Mouse (Mus musculus): Measurements from ENCODE around the gene Prrt2.

DNA sequence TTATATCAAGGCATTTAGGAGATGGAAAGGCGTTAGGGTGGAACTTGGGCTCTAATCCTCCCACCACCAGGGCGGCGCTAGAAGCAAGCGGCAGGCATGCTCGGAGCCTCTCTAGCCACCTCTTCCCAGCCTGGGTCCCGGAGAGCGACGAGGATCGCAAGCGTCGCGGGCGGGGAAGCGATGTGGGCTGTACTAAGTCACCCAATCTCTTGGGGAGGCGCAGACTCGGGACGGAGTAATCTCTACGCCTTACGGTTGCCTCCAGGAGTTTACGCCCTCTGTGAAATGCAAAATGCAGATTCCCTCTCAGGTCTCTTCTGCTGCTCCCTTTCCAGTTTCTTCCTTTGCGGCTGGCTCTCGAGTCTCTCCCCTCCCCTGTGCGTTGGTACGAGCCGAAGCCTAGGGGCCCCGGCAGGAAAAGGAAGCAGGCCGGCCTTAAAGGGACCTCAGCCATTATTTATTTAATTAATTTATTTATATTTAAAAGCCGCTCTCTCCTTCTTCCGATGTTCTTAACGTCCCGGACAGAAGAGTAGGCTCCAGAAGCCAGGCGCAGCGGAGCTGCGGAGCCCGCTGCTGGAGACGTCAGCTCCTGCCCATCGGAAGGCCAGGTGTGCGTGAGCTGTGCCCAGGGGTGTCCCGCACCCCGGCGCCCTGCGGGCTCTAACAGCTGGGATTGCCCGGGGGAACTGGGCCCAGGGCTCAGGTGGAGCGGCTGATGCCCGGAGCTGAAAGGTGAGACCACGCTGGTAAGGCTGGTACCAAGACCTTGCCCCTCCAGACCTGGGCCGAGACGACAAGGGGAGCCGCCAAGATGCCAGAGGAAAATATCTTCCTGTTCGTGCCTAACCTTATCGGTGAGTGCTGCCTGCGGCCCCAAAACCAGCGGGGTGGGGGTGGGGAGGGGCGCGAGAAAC lies 44.8 kb downstream of the Prrt2 start, which contains the start of gene Cdiptos:
- TF ChIP-seq MYOD1 (IDR thresholded peaks at IDR 0.05; ENCODE audit: control insufficient read depth, insufficient read length, low read depth) (no peak), CTCF (IDR thresholded peaks at IDR 0.05; ENCODE audit: control insufficient read depth, insufficient read depth, insufficient read length) (peak; percentile 91), MAX (IDR thresholded peaks at IDR 0.05) (peak; percentile 93), USF1 (IDR thresholded peaks at IDR 0.05; ENCODE audit: low read depth) (no peak)
